Mouse (Mus musculus): ENCODE data around the gene Hmg20b.

Hmg20b gene

GRCm38 (mm10) chr10:81378553-81379182 lies 28.4 kb upstream of the Hmg20b start:
- DNase-seq (ENCODE audit: low spot score in 2 of 2): peak; percentile 100

GRCm38 (mm10) chr10:81377793-81378552 lies 27.7 kb upstream of the Hmg20b start, which contains the start of gene Fzr1:
TSS of gene Fzr1 (minus strand) at chr10:81378516.
- DNase-seq (ENCODE audit: low spot score in 2 of 2): no peak

GRCm38 (mm10) chr10:81377362-81377664 lies 27.0 kb upstream of the Hmg20b start:
- no peak for DNase-seq (ENCODE audit: low spot score in 2 of 2)

- no peak for DNase-seq (ENCODE audit: low spot score in 2 of 2)
Measured at GRCm38 (mm10) chr10:81376561-81377361, 26.5 kb upstream of the Hmg20b start.

GRCm38 (mm10) chr10:81375322-81375721 lies 25.0 kb upstream of the Hmg20b start:
- no peak for DNase-seq (ENCODE audit: low spot score in 2 of 2)

- DNase-seq (ENCODE audit: low spot score in 2 of 2): no peak
Measured at GRCm38 (mm10) chr10:81367207-81367495, 16.9 kb upstream of the Hmg20b start.

GRCm38 (mm10) chr10:81366477-81367206 lies 16.4 kb upstream of the Hmg20b start:
- DNase-seq (ENCODE audit: low spot score in 2 of 2): no peak

- no peak for DNase-seq (ENCODE audit: low spot score in 2 of 2)
Measured at GRCm38 (mm10) chr10:81365672-81366476, 15.6 kb upstream of the Hmg20b start, which contains the start of gene 4930404N11Rik. TSS of gene 4930404N11Rik (minus strand) at chr10:81365816.

GRCm38 (mm10) chr10:81365073-81365472 lies 14.8 kb upstream of the Hmg20b start:
- DNase-seq (ENCODE audit: low spot score in 2 of 2): no peak

- DNase-seq (ENCODE audit: low spot score in 2 of 2): no peak
Measured at GRCm38 (mm10) chr10:81364666-81365065, 14.4 kb upstream of the Hmg20b start.

- DNase-seq (ENCODE audit: low spot score in 2 of 2): no peak
Measured at GRCm38 (mm10) chr10:81363436-81364346, 13.4 kb upstream of the Hmg20b start.

- no peak for DNase-seq (ENCODE audit: low spot score in 2 of 2)
Measured at GRCm38 (mm10) chr10:81362336-81362949, 12.2 kb upstream of the Hmg20b start.

GRCm38 (mm10) chr10:81360721-81361120 lies 10.4 kb upstream of the Hmg20b start:
- DNase-seq (ENCODE audit: low spot score in 2 of 2): no peak

- DNase-seq (ENCODE audit: low spot score in 2 of 2): no peak
Measured at GRCm38 (mm10) chr10:81358841-81359240, 8.6 kb upstream of the Hmg20b start.

- no peak for DNase-seq (ENCODE audit: low spot score in 2 of 2)
Measured at GRCm38 (mm10) chr10:81358209-81358608, 7.9 kb upstream of the Hmg20b start.

- DNase-seq (ENCODE audit: low spot score in 2 of 2): peak; percentile 78 to 90
Measured at GRCm38 (mm10) chr10:81356991-81357844, 6.9 kb upstream of the Hmg20b start, which contains the start of gene Mfsd12. TSS of gene Mfsd12 (plus strand) at chr10:81357491.

- DNase-seq (ENCODE audit: low spot score in 2 of 2): no peak
Measured at GRCm38 (mm10) chr10:81356352-81356990, 6.2 kb upstream of the Hmg20b start.

- no peak for DNase-seq (ENCODE audit: low spot score in 2 of 2)
Measured at GRCm38 (mm10) chr10:81355533-81355932, 5.3 kb upstream of the Hmg20b start.
